Mouse (Mus musculus): ENCODE measurements around the gene Flot1. TPM values are rescaled to one million over a fixed set of nuclear protein-coding genes. Genes with fewer than 3 reads are reported as not detected.

Gene Flot1
- polyA plus RNA-seq, 1 experiment from 2014 or later: 93.1 TPM

GRCm38 (mm10) chr17:35866281-35866831, 43.3 kb downstream of the Flot1 start:
- peak; percentile 18 for DNase-seq (ENCODE audit: low spot score)

- DNase-seq (ENCODE audit: low spot score): peak; percentile 28
These were observed 44.2 kb downstream of the Flot1 start for GRCm38 (mm10) chr17:35866911-35867890.

GRCm38 (mm10) chr17:35868165-35868820, 45.3 kb downstream of the Flot1 start:
- peak; percentile 67 for DNase-seq (ENCODE audit: low spot score)

GRCm38 (mm10) chr17:35868961-35869345, 45.9 kb downstream of the Flot1 start:
- no peak for DNase-seq (ENCODE audit: low spot score)

- peak; percentile 34 for DNase-seq (ENCODE audit: low spot score)
These were observed 46.5 kb downstream of the Flot1 start for GRCm38 (mm10) chr17:35869346-35870067.

GRCm38 (mm10) chr17:35870151-35870883, 47.3 kb downstream of the Flot1 start:
- peak; percentile 88 for DNase-seq (ENCODE audit: low spot score)

GRCm38 (mm10) chr17:35870884-35871696, 48.1 kb downstream of the Flot1 start:
- peak; percentile 65 for DNase-seq (ENCODE audit: low spot score)

- peak; percentile 85 for DNase-seq (ENCODE audit: low spot score)
These were observed 50.9 kb downstream of the Flot1 start for GRCm38 (mm10) chr17:35873774-35874519.

- DNase-seq (ENCODE audit: low spot score): no peak
These were observed 51.7 kb downstream of the Flot1 start for GRCm38 (mm10) chr17:35874721-35875120.

GRCm38 (mm10) chr17:35879245-35880057, 56.4 kb downstream of the Flot1 start, which contains the start of gene Dhx16:
Gene Dhx16, plus strand, starts transcription at chr17:35879819.
- DNase-seq (ENCODE audit: low spot score): peak; percentile 97

Small RNA genes lying within 50 kb of the gene (microRNA-seq; reads per million reads assigned to microRNA genes)
- 2.1 reads per million for gene Gm28033 (ENCODE audit: borderline number of aligned reads)

Other genes starting within 250 kb of the Flot1 start
- gene Sfta2, start 221.7 kb upstream of the Flot1 start, polyA plus RNA-seq (2015; fragmentation: Nextera tagmentation; extraction: Ambion mirVana): not detected in 2 replicates
- 0.18 and 0.23 TPM in 2 replicates for gene Gm9573, start 196.6 kb upstream of the Flot1 start, polyA plus RNA-seq (2015; fragmentation: Nextera tagmentation; extraction: Ambion mirVana)
- 0.10 and 0.17 TPM in 2 replicates for gene Mucl3, start 179.5 kb upstream of the Flot1 start, polyA plus RNA-seq (2015; fragmentation: Nextera tagmentation; extraction: Ambion mirVana)
- gene Vars2, start 155.6 kb upstream of the Flot1 start, polyA plus RNA-seq (2015; fragmentation: Nextera tagmentation; extraction: Ambion mirVana): 22.5 and 27.0 TPM in 2 replicates
- 267 and 319 TPM in 2 replicates for gene Gtf2h4, start 149.5 kb upstream of the Flot1 start, polyA plus RNA-seq (2015; fragmentation: Nextera tagmentation; extraction: Ambion mirVana)
- 33.7 and 33.8 TPM in 2 replicates for gene Ddr1, start 118.6 kb upstream of the Flot1 start, polyA plus RNA-seq (2015; fragmentation: Nextera tagmentation; extraction: Ambion mirVana)
- 18.1 and 19.0 TPM in 2 replicates for gene Ier3, start 1.5 kb upstream of the Flot1 start, polyA plus RNA-seq (2015; fragmentation: Nextera tagmentation; extraction: Ambion mirVana)
- 942 and 997 TPM in 2 replicates for gene Tubb5, start 15.1 kb downstream of the Flot1 start, polyA plus RNA-seq (2015; fragmentation: Nextera tagmentation; extraction: Ambion mirVana)
- gene Mdc1, start 18.3 kb downstream of the Flot1 start, polyA plus RNA-seq (2015; fragmentation: Nextera tagmentation; extraction: Ambion mirVana): 6.7 TPM in 2 replicates
- 53.7 and 59.1 TPM in 2 replicates for gene Nrm, start 38.1 kb downstream of the Flot1 start, polyA plus RNA-seq (2015; fragmentation: Nextera tagmentation; extraction: Ambion mirVana)
- 82.4 and 89.3 TPM in 2 replicates for gene Ppp1r18, start 42.4 kb downstream of the Flot1 start, polyA plus RNA-seq (2015; fragmentation: Nextera tagmentation; extraction: Ambion mirVana)
- 48.9 and 50.6 TPM in 2 replicates for gene Dhx16, start 56.6 kb downstream of the Flot1 start, polyA plus RNA-seq (2015; fragmentation: Nextera tagmentation; extraction: Ambion mirVana)
- 24.5 and 27.1 TPM in 2 replicates for gene 2310061I04Rik, start 74.2 kb downstream of the Flot1 start, polyA plus RNA-seq (2015; fragmentation: Nextera tagmentation; extraction: Ambion mirVana)
- gene Atat1, start 86.8 kb downstream of the Flot1 start, polyA plus RNA-seq (2015; fragmentation: Nextera tagmentation; extraction: Ambion mirVana): 16.4 and 17.5 TPM in 2 replicates
- gene Mrps18b, start 93.2 kb downstream of the Flot1 start, polyA plus RNA-seq (2015; fragmentation: Nextera tagmentation; extraction: Ambion mirVana): 91.1 and 93.5 TPM in 2 replicates
- 35.6 and 36.0 TPM in 2 replicates for gene Ppp1r10, start 93.2 kb downstream of the Flot1 start, polyA plus RNA-seq (2015; fragmentation: Nextera tagmentation; extraction: Ambion mirVana)
- 102 and 114 TPM in 2 replicates for gene Abcf1, start 146.5 kb downstream of the Flot1 start, polyA plus RNA-seq (2015; fragmentation: Nextera tagmentation; extraction: Ambion mirVana)
- 38.6 and 42.4 TPM in 2 replicates for gene Gnl1, start 156.6 kb downstream of the Flot1 start, polyA plus RNA-seq (2015; fragmentation: Nextera tagmentation; extraction: Ambion mirVana)
- 22.0 TPM in 2 replicates for gene Prr3, start 157.0 kb downstream of the Flot1 start, polyA plus RNA-seq (2015; fragmentation: Nextera tagmentation; extraction: Ambion mirVana)
- gene H2-T24, start 197.3 kb downstream of the Flot1 start, polyA plus RNA-seq (2015; fragmentation: Nextera tagmentation; extraction: Ambion mirVana): 4.2 and 6.5 TPM in 2 replicates
- 136 and 163 TPM in 2 replicates for gene H2-T23, start 209.6 kb downstream of the Flot1 start, polyA plus RNA-seq (2015; fragmentation: Nextera tagmentation; extraction: Ambion mirVana)
- gene H2-T22, start 219.5 kb downstream of the Flot1 start, polyA plus RNA-seq (2015; fragmentation: Nextera tagmentation; extraction: Ambion mirVana): 60.4 and 66.8 TPM in 2 replicates
- 0.10 and 0.13 TPM in 2 replicates for gene Gm6034, start 219.7 kb downstream of the Flot1 start, polyA plus RNA-seq (2015; fragmentation: Nextera tagmentation; extraction: Ambion mirVana)
- 0.96 and 1.3 TPM in 2 replicates for gene Gm11127, start 235.1 kb downstream of the Flot1 start, polyA plus RNA-seq (2015; fragmentation: Nextera tagmentation; extraction: Ambion mirVana)